Mouse (Mus musculus): ENCODE results near the gene Plxna4.

GRCm38 (mm10) chr6:32201506-32201905 lies 386.5 kb downstream of the Plxna4 start:
- no peak for TF ChIP-seq ZNF384 (IDR thresholded peaks at IDR 0.05; ENCODE audit: low read depth, low read length)
- TF ChIP-seq CHD2 (IDR thresholded peaks at IDR 0.05; ENCODE audit: low read depth, low read length): no peak
- no peak for TF ChIP-seq MAFK (IDR thresholded peaks at IDR 0.05; ENCODE audit: insufficient read depth, low read depth, low read length)
- no peak for TF ChIP-seq HCFC1 (IDR thresholded peaks at IDR 0.05; ENCODE audit: borderline replicate concordance, insufficient read depth, low read length)

All from ES-E14 (cell line).